Mouse (Mus musculus): Measurements from ENCODE around the gene Nadk2. TPM values are rescaled to one million over a fixed set of nuclear protein-coding genes. Genes with fewer than 3 reads are reported as not detected.

Nadk2 gene
- total RNA-seq, 2 experiments from 2014 or later, result 43.1 to 44.1 TPM

DNA sequence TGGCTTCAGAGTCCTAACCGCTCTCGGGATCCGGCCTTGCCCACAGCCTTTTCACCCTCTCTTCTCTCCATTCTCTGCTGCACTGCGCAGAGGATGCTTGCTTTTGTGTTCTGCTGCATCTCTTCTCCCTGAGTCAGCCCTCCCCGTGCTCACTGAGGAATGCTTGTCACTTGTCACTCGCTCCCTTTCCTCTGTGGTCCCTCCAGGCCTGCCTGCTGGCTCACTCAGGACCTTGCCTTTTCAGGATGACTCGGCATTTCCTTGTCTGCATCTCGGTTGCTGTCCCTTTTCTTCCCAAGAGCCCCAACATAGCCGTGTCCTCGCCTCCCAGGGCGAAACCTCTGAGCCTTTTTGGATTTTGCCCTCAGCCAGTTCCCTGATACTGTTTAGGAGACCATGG lies 15.8 kb downstream of the Nadk2 start:
- DNase-seq, result no peak
- intact Hi-C loops (cut with DNase I), result no loop called here

DNA sequence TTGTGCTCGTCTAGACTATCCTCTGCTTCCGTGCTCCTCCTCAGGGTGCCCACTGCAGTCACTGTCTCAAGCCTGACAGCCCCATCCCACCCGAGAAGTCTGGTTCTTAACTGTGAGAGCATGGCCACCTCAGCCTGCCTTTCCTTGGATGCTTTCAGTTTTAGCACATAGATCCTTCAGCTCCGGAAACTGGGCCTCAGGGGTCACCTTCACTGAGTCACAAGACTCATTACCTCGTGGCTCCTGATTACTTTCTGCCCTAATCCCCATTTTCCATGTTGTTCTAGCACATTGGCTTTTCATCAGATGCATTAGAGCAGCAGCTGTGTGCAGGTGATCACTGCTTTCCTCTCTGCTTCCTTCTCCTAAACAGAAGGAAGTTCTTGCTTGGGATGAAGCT lies 16.4 kb downstream of the Nadk2 start:
- DNase-seq, result no peak
- intact Hi-C loops (cut with DNase I), result no loop called here

DNA sequence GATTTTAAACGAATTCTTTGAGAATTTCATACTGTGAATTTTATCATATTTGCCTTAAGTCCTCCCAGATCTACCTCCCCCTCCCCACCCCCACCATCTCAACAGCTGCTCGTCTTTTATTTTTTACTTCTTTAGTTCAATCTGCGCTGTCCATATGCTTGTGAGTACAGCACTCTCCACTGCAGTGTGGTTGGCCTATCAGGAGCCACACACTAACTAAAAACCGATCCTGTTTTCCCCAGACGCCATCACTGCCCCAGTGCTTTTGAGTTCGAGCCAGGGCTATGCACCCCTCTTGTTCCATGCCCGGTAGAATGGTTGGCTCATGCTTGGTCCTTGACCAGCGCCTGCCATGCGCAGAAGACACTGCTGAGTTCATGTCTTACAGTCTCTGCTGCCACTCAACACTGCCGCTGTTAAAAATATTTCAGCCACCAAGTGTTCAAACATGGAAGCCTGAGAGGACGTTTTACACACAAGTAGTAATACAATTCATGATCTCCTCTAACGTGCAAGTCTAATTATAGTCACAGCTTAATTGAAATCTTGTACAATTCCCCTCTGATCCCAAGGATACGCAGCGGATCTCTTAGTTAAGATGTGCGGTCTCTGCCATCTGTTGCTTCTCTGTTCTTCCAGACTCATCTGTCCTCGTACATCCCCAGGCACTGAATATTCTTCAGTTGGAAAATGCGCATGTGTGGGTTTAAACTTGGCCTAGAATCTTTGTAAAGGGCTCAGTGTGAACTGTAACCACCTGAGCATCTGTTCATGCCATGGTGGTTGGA lies 17.0 kb downstream of the Nadk2 start:
- intact Hi-C loops (cut with DNase I), result no loop called here

DNA sequence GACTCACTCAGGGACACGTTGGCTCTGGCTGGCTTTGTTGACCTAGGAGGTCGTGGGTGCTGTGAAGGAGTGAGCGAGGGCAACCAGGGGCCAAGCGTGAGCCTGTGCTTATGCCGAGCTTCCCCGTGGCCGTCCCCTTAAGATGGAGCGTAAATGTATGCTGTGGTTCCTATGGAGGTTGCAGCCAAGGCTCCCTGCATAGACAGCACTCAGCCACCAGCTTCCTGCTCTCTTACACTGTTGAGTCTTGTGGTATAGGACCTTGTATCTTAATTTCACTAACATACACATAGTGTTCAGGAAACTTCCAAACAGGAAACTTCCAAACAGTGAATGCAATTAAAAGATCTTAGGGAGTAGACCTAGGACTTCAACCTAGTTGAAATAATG lies 17.6 kb downstream of the Nadk2 start:
- intact Hi-C loops (cut with DNase I), result no loop called here
- no peak for DNase-seq

More for the DNA sequence above, 17.0 kb downstream of the Nadk2 start:
- no peak for DNase-seq

GRCm38 (mm10) chr15:9089136-9089720 lies 18.2 kb downstream of the Nadk2 start:
- intact Hi-C loops (cut with DNase I), result no loop called here

DNA sequence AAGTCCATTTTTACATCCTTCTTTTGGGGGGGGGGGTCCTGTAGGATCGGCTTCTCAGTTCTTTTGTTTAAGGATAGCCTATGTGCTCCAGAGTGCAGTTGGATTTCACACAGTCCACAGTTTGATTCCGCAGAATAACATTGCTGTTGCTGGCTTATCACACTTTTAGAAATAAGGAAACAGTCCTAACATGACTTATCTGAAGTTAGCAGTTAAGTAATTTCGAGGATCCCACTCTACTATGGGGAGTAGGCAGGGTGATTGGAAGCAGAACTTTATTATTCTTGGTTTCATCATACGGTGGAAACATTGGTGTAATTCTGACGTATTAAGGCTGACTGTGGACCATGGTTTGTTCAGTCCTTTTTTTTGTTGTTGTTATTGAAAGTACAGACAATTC lies 19.6 kb downstream of the Nadk2 start:
- no peak for DNase-seq
- intact Hi-C loops (cut with DNase I), result no loop called here

More at GRCm38 (mm10) chr15:9089136-9089720, 18.2 kb downstream of the Nadk2 start:
- DNase-seq, result no peak

- no peak for DNase-seq
- intact Hi-C loops (cut with DNase I), result no loop called here
Measured at GRCm38 (mm10) chr15:9093598-9094365, 22.7 kb downstream of the Nadk2 start.

- intact Hi-C loops (cut with DNase I), result no loop called here
- DNase-seq, result peak; percentile 22 to 25
Measured at GRCm38 (mm10) chr15:9094366-9094750, 23.3 kb downstream of the Nadk2 start.

- intact Hi-C loops (cut with DNase I), result no loop called here
Measured at GRCm38 (mm10) chr15:9096865-9097264, 25.8 kb downstream of the Nadk2 start.

GRCm38 (mm10) chr15:9100446-9101077 lies 29.5 kb downstream of the Nadk2 start:
- DNase-seq, result no peak
- intact Hi-C loops (cut with DNase I), result no loop called here

More at GRCm38 (mm10) chr15:9096865-9097264, 25.8 kb downstream of the Nadk2 start:
- DNase-seq, result no peak

DNA sequence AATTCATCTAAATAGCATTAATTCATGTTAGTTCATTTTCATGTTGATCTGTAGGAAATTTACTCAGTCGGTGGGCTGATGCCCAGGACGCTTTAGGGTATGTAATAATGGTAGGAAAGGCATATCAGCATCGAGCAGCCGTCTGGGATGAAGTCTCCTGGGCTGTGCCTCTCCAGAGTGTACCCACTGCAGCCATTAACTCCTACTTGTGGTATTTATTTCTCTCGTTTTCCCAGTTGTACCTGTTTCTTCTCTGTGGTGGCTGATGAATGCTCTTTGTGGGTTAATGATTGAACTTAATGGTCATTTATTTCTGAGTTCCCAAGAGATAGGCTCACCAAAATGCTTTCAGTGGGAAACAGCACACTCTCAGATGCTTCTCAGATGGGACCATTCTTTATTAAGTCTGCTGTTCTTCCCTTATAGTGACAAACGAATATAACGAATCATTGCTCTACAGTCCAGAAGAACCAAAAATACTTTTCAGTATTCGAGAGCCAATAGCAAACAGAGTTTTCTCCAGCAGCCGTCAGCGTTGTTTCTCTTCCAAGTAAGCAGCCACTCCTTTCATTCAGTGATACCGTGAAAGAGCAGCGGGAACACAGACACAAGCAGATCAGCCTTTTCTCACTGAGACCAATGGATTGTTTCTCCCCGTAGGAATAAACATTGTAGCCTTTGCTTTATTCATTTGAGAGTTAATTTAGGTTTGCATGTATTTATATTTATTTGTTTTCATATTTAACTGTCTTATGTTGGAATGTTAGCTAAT lies 35.4 kb downstream of the Nadk2 start:
- DNase-seq, result no peak
- intact Hi-C loops (cut with DNase I), result no loop called here

GRCm38 (mm10) chr15:9110526-9111347 lies 39.7 kb downstream of the Nadk2 start:
- intact Hi-C loops (cut with DNase I), result no loop called here
- DNase-seq, result no peak

DNA sequence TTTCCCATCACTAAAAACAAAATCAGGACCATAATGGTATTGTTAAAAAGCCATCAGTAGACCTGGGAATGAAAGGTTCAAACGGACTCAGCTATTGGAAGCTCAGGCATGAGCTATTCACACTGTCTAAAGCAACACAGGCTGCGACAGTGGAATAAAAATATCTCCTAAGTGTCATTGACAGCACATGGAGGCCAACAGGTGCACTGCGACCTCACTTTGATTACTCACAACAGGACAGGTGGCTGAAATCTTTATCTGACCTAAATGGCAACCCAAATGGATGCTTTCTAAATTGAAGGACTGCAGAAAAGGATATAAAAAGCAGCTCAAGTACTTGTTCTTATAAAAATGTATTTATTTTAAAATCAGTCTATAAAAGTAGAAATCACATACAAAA lies 40.6 kb downstream of the Nadk2 start:
- intact Hi-C loops (cut with DNase I), result no loop called here

GRCm38 (mm10) chr15:9113556-9113955 lies 42.5 kb downstream of the Nadk2 start:
- DNase-seq, result no peak
- intact Hi-C loops (cut with DNase I), result no loop called here

More for the DNA sequence above, 40.6 kb downstream of the Nadk2 start:
- DNase-seq, result no peak

DNA sequence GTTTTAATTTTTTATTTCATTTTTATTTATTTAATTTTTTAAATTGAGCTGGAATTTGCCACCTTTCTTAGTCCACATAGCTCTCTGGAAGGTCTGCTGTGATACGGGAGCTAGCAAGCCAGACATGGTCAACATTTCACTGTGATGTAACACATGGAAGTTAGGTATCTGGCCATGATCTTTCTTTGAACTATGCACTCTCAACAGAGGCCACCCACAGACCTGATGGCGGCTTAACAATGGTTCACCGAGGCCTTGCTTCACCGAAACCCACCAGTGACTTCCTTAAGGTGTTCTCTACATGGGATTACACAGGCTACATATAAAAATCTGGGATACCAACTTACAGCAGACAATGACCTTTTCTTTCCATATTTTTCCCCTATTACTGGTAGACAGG lies 43.1 kb downstream of the Nadk2 start:
- intact Hi-C loops (cut with DNase I), result no loop called here
- DNase-seq, result no peak

DNA sequence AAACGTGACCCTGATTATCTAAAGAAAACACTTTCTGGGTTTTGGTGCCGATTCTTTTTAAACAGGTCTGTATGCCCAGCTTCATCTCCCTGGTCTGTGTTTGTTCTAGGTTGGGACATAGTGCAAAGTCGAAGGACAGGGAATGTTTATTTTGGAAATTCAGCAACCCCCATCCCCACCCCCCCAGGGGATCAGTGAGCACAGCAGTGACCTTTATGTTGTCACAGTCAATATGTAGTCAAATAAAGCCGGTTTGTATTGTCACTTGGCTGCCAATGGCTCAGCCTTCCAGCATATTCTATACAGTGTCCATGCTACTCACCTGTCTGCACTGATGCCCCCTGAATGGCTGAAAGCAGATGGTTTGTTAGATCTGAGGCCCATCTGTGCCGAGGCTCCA lies 43.5 kb downstream of the Nadk2 start:
- no peak for DNase-seq
- intact Hi-C loops (cut with DNase I), result no loop called here

- intact Hi-C loops (cut with DNase I), result no loop called here
Measured at GRCm38 (mm10) chr15:9118852-9119251, 47.8 kb downstream of the Nadk2 start.

GRCm38 (mm10) chr15:9120081-9120480 lies 49.0 kb downstream of the Nadk2 start:
- peak; percentile 57 to 67 for DNase-seq

More at GRCm38 (mm10) chr15:9118852-9119251, 47.8 kb downstream of the Nadk2 start:
- no peak for DNase-seq

GRCm38 (mm10) chr15:9122989-9123388 lies 51.9 kb downstream of the Nadk2 start:
- no peak for DNase-seq
- intact Hi-C loops (cut with DNase I), result loop anchor here (5.0 to 10.0 kb wide), 2 partner anchors 59 to 482 kb away; no protein-coding TSS in a partner anchor

More at GRCm38 (mm10) chr15:9120081-9120480, 49.0 kb downstream of the Nadk2 start:
- intact Hi-C loops (cut with DNase I), result loop anchor here (5.0 to 10.0 kb wide), 2 partner anchors 62 to 485 kb away; no protein-coding TSS in a partner anchor

Data from heart, postnatal 14 days (tissue).